Mouse (Mus musculus) olfactory bulb, adult 2 months (tissue): ENCODE measurements around the gene Sez6. TPM values are rescaled to one million over a fixed set of nuclear protein-coding genes. Genes with fewer than 3 reads are reported as not detected.

ENCODE experiments used
- H3K27ac ChIP-seq: fragments of 200-500 bp; 2 replicates; pipeline ENCODE4 v1.5.1; 2012; ENCODE audit warnings: low read depth, low read length; ENCODE audit not compliant: insufficient read depth
- H3K4me1 ChIP-seq: fragments of 200-500 bp; 2 replicates; pipeline ENCODE4 v1.6.1; 2012; ENCODE audit warnings: low read length; ENCODE audit not compliant: control insufficient read depth, insufficient read depth
- H3K4me3 ChIP-seq: fragments of 200-500 bp; 2 replicates; pipeline ENCODE4 v1.5.1; 2012; ENCODE audit warnings: mild to moderate bottlenecking, low read depth, low read length, moderate library complexity; ENCODE audit not compliant: insufficient read depth
- CTCF ChIP-seq: fragments of 200-500 bp; IDR thresholded peaks from 2 replicates; pipeline ENCODE4 v1.5.1; 2012; ENCODE audit warnings: low read depth, mild to moderate bottlenecking, low read length, moderate library complexity; ENCODE audit not compliant: insufficient read depth
- POLR2A ChIP-seq: fragments of 200-500 bp; IDR thresholded peaks from 2 replicates; pipeline ENCODE4 v1.6.1; 2012; ENCODE audit warnings: mild to moderate bottlenecking, low read depth, low read length, moderate library complexity; ENCODE audit not compliant: insufficient read depth
- WGBS: fragments of 180-500 bp; shearing (Covaris S2); methylation state at CpG from one replicate; pipeline ENCODE4 v1.1.7; 2018; 5-methylcytosine and 5-hydroxymethylcytosine counted together
- polyA plus RNA-seq: library from polyadenylated mRNA; stranded (reverse); fragments of >200 nt; gene quantifications from 2 replicates; pipeline ENCODE4 v1.2.4, GENCODE M21; 2012; ENCODE audit warnings: low replicate concordance; ENCODE audit not compliant: missing spikeins, insufficient read depth, insufficient read length

Gene Sez6
- polyA plus RNA-seq, 1 experiment = 109 TPM

GRCm38 (mm10) chr11:77932576-77932975, 2.0 kb downstream of the Sez6 start:
- TF ChIP-seq POLR2A (no peak), CTCF (no peak)
- peak overlapping the region; percentile 96 for H3K27ac ChIP-seq
- peaks cover 34% of the 10 kb centered on the region for H3K4me1 ChIP-seq
- WGBS = 23% methylated on average over 5 of the region's 5 CpGs
- peak overlapping the region; percentile 97 for H3K4me3 ChIP-seq

GRCm38 (mm10) chr11:77934111-77934521, 3.5 kb downstream of the Sez6 start:
- peaks cover 42% of the 10 kb centered on the region for H3K4me1 ChIP-seq
- no peak for TF ChIP-seq POLR2A
- TF ChIP-seq CTCF = no peak
- 10% methylated on average over 4 of the region's 4 CpGs for WGBS
- H3K27ac ChIP-seq = peak overlapping the region; percentile 96
- H3K4me3 ChIP-seq = peak overlapping the region; percentile 47

- H3K4me3 ChIP-seq = peak overlapping the region; percentile 47
- WGBS = 26% methylated on average over 5 of the region's 5 CpGs
- TF ChIP-seq CTCF (no peak), POLR2A (no peak)
- H3K4me1 ChIP-seq = peaks cover 49% of the 10 kb centered on the region
- peak overlapping the region; percentile 96 for H3K27ac ChIP-seq
Measured at GRCm38 (mm10) chr11:77934568-77935311, 4.1 kb downstream of the Sez6 start.

- TF ChIP-seq POLR2A (no peak), CTCF (no peak)
- 20% methylated on average over 8 of the region's 8 CpGs for WGBS
- H3K4me3 ChIP-seq = peak overlapping the region; percentile 25
- H3K4me1 ChIP-seq = peaks cover 56% of the 10 kb centered on the region
- 0 out of 2 replicates have a peak overlapping the region, but pooled peaks have one; percentile 17 for H3K27ac ChIP-seq
Measured at GRCm38 (mm10) chr11:77936846-77937245, 6.2 kb downstream of the Sez6 start.

GRCm38 (mm10) chr11:77937649-77938410, 7.2 kb downstream of the Sez6 start:
- TF ChIP-seq CTCF (no peak), POLR2A (no peak)
- H3K4me1 ChIP-seq = peaks cover 62% of the 10 kb centered on the region
- no peak overlapping the region for H3K4me3 ChIP-seq
- 28% methylated on average over 4 of the region's 4 CpGs for WGBS
- H3K27ac ChIP-seq = no peak overlapping the region

- Histone ChIP-seq H3K4me1 (peaks cover 47% of the 10 kb centered on the region), H3K4me3 (no peak overlapping the region), H3K27ac (no peak overlapping the region)
- TF ChIP-seq CTCF = no peak
- no peak for TF ChIP-seq POLR2A
- WGBS = 60% methylated on average over 5 of the region's 5 CpGs
Measured at GRCm38 (mm10) chr11:77942230-77942629, 11.6 kb downstream of the Sez6 start.

- Histone ChIP-seq H3K4me3 (no peak overlapping the region), H3K4me1 (peaks cover 40% of the 10 kb centered on the region), H3K27ac (no peak overlapping the region)
- WGBS = 14% methylated on average over 9 of the region's 9 CpGs
- TF ChIP-seq CTCF = no peak
Measured at GRCm38 (mm10) chr11:77947860-77948259, 17.3 kb downstream of the Sez6 start.

- 59% methylated on average over 12 of the region's 12 CpGs for WGBS
- no peak overlapping the region for H3K4me3 ChIP-seq
- no peak for TF ChIP-seq CTCF
- no peak for TF ChIP-seq POLR2A
- H3K27ac ChIP-seq = no peak overlapping the region
- H3K4me1 ChIP-seq = peaks cover 44% of the 10 kb centered on the region
Measured at GRCm38 (mm10) chr11:77950125-77950685, 19.6 kb downstream of the Sez6 start.

GRCm38 (mm10) chr11:77950797-77951228, 20.2 kb downstream of the Sez6 start:
- 73% methylated on average over 5 of the region's 5 CpGs for WGBS
- peaks cover 44% of the 10 kb centered on the region for H3K4me1 ChIP-seq
- TF ChIP-seq CTCF = no peak
- no peak for TF ChIP-seq POLR2A
- no peak overlapping the region for H3K4me3 ChIP-seq
- H3K27ac ChIP-seq = no peak overlapping the region
